Mouse (Mus musculus) liver, embryonic 15.5 days (tissue): ENCODE data around the gene Glb1l3. TPM values are rescaled to one million over a fixed set of nuclear protein-coding genes. Genes with fewer than 3 reads are reported as not detected.
"Not testable (repeated sequence)": the region's sequence is repeated elsewhere in the genome, so short reads cannot be mapped to it uniquely, and the experiment has no call there.

Source experiments
- ATAC-seq: fragments of 200-750 bp; cut with Nextera tagmentation; 2 replicates; pipeline ENCODE4 v1.8.0; 2017; ENCODE audit warnings: moderate number of reproducible peaks, mild to moderate bottlenecking, moderate library complexity; ENCODE audit not compliant: insufficient read depth
- H3K27ac ChIP-seq: fragments of 300-500 bp; sonication (generic); replicated peaks from 2 replicates; pipeline ENCODE4 v1.5.1; 2015; ENCODE audit warnings: mild to moderate bottlenecking, inconsistent platforms
- H3K27me3 ChIP-seq: fragments of 300-500 bp; sonication (generic); 2 replicates; pipeline ENCODE4 v1.6.1; 2015; ENCODE audit warnings: mild to moderate bottlenecking, inconsistent platforms
- H3K36me3 ChIP-seq: fragments of 300-500 bp; sonication (generic); replicated peaks from 2 replicates; pipeline ENCODE4 v1.6.1; 2015; ENCODE audit warnings: moderate library complexity, mild to moderate bottlenecking, inconsistent platforms
- H3K4me1 ChIP-seq: fragments of 300-500 bp; sonication (generic); replicated peaks from 2 replicates; pipeline ENCODE4 v1.6.1; 2015; ENCODE audit warnings: inconsistent platforms
- H3K4me2 ChIP-seq: fragments of 300-500 bp; sonication (generic); 2 replicates; pipeline ENCODE4 v1.6.1; 2015; ENCODE audit warnings: moderate library complexity, mild to moderate bottlenecking, inconsistent platforms
- H3K4me3 ChIP-seq: fragments of 300-500 bp; sonication (generic); replicated peaks from 2 replicates; pipeline ENCODE4 v1.5.1; 2015; ENCODE audit warnings: mild to moderate bottlenecking, inconsistent platforms
- H3K9ac ChIP-seq: fragments of 300-500 bp; sonication (generic); 2 replicates; pipeline ENCODE4 v1.6.1; 2015; ENCODE audit warnings: moderate library complexity, mild to moderate bottlenecking, inconsistent platforms
- H3K9me3 ChIP-seq: fragments of 300-500 bp; sonication (generic); replicated peaks from 2 replicates; pipeline ENCODE4 v1.6.1; 2016; ENCODE audit warnings: inconsistent platforms
- WGBS: fragments of 180-500 bp; shearing (Covaris S2); methylation state at CpG from one replicate; pipeline ENCODE4 v1.1.7; 2015; ENCODE audit warnings: mixed read lengths; ENCODE audit not compliant: insufficient replicate concordance; 5-methylcytosine and 5-hydroxymethylcytosine counted together
- polyA plus RNA-seq: library from polyadenylated mRNA; unstranded; fragments of >200 nt; fragmentation: Nextera tagmentation; extraction: Ambion mirVana; gene quantifications from 2 replicates; pipeline ENCODE4 v1.2.1, GENCODE M21; 2015

Glb1l3 gene
- polyA plus RNA-seq = not detected in 2 replicates

DNA sequence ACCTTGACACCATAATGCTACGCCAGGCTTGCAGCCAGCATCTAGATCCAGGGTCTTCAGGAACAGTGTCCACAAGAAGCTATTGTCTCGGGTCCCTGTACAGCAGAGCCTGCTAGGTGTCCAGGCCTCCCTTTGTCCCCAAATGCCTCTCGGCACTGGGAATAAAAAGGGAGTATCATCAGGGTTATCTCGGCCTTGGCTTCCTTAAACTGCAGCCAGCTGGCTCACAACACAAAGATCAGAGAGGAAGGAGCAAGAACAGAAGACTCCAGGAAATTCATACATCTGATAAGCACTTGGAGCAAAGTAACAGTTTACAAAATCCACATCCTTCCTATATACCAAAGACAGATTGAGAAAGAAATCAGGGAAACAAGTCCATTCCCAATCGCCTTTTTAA is at the start of gene Glb1l3:
TSS of gene Glb1l3 (minus strand) at position 140 of the 400 bp plus-strand sequence.
- Histone ChIP-seq H3K4me1 (no peaks in the 10 kb centered on the region), H3K27ac (no peak within 1 kb of the TSS), H3K4me2 (no peak within 1 kb of the TSS), H3K27me3 (no peaks in the 10 kb centered on the region), H3K9me3 (no peaks in the 10 kb centered on the region), H3K4me3 (no peak within 1 kb of the TSS), H3K36me3 (no peaks in the 10 kb centered on the region), H3K9ac (no peak within 1 kb of the TSS)
- WGBS = 40% methylated on average over 5 of the region's 5 CpGs
- no peak for ATAC-seq

DNA sequence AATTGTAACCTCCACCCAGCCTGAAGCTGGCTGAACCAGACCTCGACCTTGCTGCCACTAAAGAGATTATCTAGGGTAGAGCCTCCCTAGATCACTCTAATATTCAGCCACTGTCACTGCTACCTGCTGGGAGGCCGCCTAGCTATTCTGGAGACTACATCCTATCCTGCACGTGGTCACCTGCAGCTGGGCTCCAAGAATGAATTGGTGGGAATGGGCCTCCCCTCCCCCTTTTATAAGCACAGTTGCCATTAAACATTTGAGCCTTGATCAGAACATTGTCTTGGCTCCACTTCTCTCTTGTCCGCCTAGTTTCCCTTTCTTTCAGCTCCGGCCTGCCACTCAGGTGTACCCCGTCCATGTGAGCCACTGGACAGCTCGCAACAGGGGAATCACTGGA is 9.2 kb upstream of the Glb1l3 start:
- H3K4me3 ChIP-seq, H3K4me2 ChIP-seq, ATAC-seq, H3K4me1 ChIP-seq, H3K9ac ChIP-seq, H3K36me3 ChIP-seq, H3K27me3 ChIP-seq, H3K27ac ChIP-seq, H3K9me3 ChIP-seq: not testable (repeated sequence)
- 63% methylated on average over 7 of the region's 7 CpGs for WGBS

DNA sequence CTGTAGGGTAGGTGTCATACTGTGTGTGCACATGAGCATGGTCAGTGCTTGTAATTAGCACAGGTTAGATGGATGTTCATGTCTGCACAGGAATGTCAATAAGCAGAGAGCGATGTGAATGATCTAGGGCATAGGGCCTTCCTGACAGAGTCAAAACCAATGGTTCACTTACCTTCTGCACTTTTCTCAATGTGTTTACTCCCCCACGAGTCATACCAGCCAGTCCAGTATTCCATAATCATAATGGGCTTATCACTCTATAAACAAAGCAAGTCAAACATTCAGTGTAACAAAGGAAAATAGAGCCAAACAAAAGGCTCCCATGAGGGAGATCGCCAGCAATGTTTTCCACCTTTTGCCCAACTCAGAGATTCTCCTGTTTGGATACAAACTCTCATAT is 29.6 kb downstream of the Glb1l3 start:
- Histone ChIP-seq H3K36me3 (no peaks in the 10 kb centered on the region), H3K27ac (no peak overlapping the region), H3K4me3 (no peak overlapping the region), H3K9ac (no peak overlapping the region), H3K4me2 (no peak overlapping the region), H3K27me3 (no peaks in the 10 kb centered on the region), H3K4me1 (no peaks in the 10 kb centered on the region), H3K9me3 (no peaks in the 10 kb centered on the region)
- ATAC-seq = no peak
- 51% methylated on average over 3 of the region's 3 CpGs for WGBS

DNA sequence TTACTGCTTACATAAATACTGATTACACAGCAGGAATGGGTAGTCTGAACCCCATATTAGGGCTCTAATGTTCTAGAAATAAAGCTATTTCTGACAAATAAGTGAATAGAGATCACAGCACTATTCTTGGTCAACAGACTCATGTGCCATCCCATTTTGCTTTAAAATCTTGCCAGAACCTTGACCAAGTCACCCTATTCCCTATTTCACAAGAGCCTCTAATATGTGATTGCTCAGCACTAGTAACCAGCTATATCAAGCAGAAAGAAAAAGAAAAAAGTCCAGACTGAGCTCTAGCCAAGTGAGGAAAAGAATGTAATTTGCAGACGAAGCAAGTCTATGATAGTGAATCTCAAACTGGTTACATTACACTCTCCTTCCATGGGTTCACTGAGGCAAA is 40.7 kb downstream of the Glb1l3 start:
- Histone ChIP-seq H3K9me3 (no peaks in the 10 kb centered on the region), H3K36me3 (no peaks in the 10 kb centered on the region), H3K27ac (no peak overlapping the region), H3K4me1 (no peaks in the 10 kb centered on the region), H3K4me2 (no peak overlapping the region), H3K9ac (no peak overlapping the region), H3K27me3 (no peaks in the 10 kb centered on the region), H3K4me3 (no peak overlapping the region)
- no peak for ATAC-seq
- 48% methylated on average over 1 of the region's 1 CpGs for WGBS

DNA sequence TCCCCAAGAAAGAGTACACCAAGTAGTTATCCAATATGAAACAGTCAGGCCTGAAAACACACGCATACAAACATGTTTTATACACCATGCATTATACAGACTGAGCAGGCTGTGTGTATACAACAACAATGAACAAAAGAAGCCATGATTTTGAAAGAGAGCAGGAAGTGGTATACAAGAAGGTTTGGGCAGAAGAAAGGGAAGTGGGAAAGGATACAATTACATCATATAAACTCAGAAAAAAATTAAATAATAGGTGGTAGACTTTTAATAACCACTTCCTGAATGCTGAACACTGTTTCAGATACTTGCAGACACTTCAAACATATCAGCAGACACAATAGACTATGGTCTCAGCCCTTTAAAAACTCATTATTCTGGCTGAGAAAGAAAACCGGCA is 52.0 kb downstream of the Glb1l3 start:
- no peak overlapping the region for H3K4me2 ChIP-seq
- H3K27ac ChIP-seq = no peak overlapping the region
- H3K9me3 ChIP-seq = no peaks in the 10 kb centered on the region
- H3K9ac ChIP-seq = no peak overlapping the region
- no peaks in the 10 kb centered on the region for H3K36me3 ChIP-seq
- no peaks in the 10 kb centered on the region for H3K27me3 ChIP-seq
- H3K4me3 ChIP-seq = no peak overlapping the region
- peaks cover 7% of the 10 kb centered on the region; the same call in 1 of the 2 replicates for H3K4me1 ChIP-seq
- 52% methylated on average over 2 of the region's 2 CpGs for WGBS
- no peak for ATAC-seq

DNA sequence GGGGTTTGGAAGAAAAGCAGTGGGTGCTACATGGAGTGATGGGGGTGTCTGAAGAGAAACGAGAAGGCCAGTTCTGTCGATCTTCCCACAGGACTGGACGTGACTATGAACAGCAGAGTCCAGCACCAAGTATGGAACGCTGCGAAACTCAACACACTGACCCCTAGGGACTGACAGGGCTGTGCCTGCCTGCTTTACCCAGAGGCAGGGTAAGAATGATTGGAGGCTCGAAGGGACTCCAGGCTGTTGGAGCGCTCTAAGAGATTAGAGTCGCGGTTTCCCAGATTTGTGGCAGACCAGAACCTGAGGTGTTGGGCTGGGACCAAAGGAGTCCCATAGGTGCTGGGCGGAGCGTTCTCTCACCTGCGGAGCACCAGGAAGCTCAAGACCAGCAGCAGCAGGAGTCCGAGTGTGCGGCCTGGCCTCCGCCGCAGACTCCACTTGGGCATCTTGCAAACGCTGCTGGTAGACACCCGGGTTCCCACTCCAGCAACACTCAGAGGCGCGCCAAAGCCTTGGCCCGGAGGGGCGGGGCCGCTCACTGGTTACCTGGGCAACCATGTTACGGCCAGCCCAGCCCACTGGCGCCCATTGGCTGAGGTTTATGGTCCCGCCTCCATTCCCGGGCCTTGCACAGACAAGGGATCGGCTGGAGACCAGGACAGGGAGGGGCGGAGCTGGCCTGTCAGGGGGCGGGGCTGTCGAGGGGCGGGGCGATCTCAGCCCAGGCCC is 54.6 kb downstream of the Glb1l3 start, which contains the start of gene Glb1l2:
TSS of gene Glb1l2 (minus strand) at position 534 of the 732 bp plus-strand sequence.
- Histone ChIP-seq H3K4me3 (peak within 1 kb of the TSS; percentile 32), H3K9ac (no peak within 1 kb of the TSS), H3K9me3 (no peaks in the 10 kb centered on the region), H3K4me2 (peak within 1 kb of the TSS; percentile 56), H3K27me3 (no peaks in the 10 kb centered on the region), H3K4me1 (peaks cover 7% of the 10 kb centered on the region; the same call in 1 of the 2 replicates), H3K36me3 (no peaks in the 10 kb centered on the region), H3K27ac (no peak within 1 kb of the TSS)
- WGBS = 3% methylated on average over 33 of the region's 33 CpGs
- peak; percentile 96 for ATAC-seq

DNA sequence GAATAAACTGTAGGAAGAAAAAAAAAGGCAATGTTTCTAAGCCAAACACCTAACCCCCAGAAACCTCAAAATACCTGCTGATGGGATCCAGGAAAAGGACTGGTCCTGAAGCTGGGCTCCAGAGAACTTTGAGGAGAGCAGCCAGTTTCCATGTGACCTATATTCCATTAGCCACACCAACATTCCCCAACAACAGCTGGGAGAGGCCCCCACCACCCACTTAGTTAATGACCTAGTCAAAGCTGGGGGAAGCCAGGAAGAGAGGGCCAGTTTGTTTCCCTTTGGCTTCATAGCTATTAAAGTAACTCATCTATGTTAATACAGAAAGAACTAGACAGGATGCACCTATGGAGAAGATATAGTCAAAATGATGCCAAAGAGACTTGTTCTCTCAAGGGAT is 56.4 kb downstream of the Glb1l3 start:
- Histone ChIP-seq H3K4me2 (no peak overlapping the region), H3K9ac (no peak overlapping the region), H3K4me1 (peaks cover 7% of the 10 kb centered on the region; the same call in 1 of the 2 replicates), H3K27me3 (no peaks in the 10 kb centered on the region), H3K36me3 (no peaks in the 10 kb centered on the region), H3K27ac (no peak overlapping the region), H3K4me3 (no peak overlapping the region), H3K9me3 (no peaks in the 10 kb centered on the region)
- ATAC-seq = no peak

DNA sequence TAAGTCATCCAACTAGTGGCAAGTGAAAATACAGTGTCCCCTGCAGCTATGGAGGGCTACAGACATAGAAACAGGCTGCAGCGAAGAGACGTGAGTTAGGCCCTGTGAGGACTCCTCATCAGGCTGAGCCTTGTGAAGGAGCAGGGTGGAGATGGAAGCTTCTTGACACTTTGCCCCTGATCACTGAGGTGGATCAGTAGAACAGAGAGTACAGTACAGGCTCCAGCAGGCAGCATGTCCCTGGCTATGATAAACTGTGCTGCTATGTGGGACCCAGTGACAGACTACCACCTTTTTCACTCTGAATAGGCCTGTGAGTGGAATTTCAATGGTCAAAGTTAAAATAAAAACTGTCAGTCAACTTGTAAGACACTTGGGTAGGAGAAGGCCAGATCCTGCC is 60.3 kb downstream of the Glb1l3 start:
- H3K9me3 ChIP-seq = no peaks in the 10 kb centered on the region
- no peak for ATAC-seq
- no peaks in the 10 kb centered on the region for H3K27me3 ChIP-seq

DNA sequence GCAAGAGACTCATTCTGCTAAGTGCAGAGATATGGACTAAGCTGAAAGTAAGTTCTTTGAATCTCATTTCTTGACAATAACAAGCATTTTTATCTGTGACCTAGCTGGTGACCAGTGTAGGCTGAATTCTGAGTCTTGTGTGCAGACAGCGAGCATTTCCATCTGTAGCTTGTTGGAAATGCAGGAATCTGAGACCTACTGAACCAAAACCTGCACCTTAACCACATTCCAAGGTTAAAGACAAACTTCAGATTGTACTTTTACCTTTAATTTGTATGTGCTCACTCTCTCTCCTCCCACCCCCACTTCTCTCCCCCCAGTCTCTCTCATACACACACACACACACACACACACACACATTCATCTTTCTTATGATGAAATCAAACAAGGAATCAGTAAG is 62.0 kb downstream of the Glb1l3 start:
- no peaks in the 10 kb centered on the region for H3K4me1 ChIP-seq

More for the DNA sequence above, 60.3 kb downstream of the Glb1l3 start:
- Histone ChIP-seq H3K27ac (no peak overlapping the region), H3K4me3 (no peak overlapping the region), H3K36me3 (no peaks in the 10 kb centered on the region), H3K4me2 (no peak overlapping the region), H3K4me1 (no peaks in the 10 kb centered on the region), H3K9ac (no peak overlapping the region)
- 68% methylated on average over 2 of the region's 2 CpGs for WGBS

DNA sequence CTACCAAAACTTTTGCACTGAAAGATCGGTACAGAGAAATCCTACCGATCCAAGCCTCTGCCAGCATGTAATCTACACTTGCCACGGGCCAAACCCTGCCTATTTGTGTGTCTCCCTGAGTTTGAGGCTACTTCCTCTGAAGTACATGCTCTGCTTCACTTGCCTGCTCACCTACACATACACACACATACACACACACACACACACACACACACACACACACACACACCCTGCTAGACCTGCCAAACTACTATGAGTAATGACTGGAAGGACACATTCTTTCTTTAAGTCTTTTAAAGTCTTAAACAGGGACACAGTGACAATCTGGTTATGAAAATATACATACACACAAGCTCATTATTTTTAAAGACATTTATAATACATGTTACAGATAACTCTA is 62.5 kb downstream of the Glb1l3 start:
- Histone ChIP-seq H3K27ac (no peak overlapping the region), H3K4me2 (no peak overlapping the region), H3K9me3 (no peaks in the 10 kb centered on the region), H3K4me1 (no peaks in the 10 kb centered on the region), H3K27me3 (no peaks in the 10 kb centered on the region), H3K9ac (no peak overlapping the region), H3K4me3 (no peak overlapping the region), H3K36me3 (no peaks in the 10 kb centered on the region)
- 63% methylated on average over 3 of the region's 3 CpGs for WGBS
- ATAC-seq = no peak

More for the DNA sequence above, 62.0 kb downstream of the Glb1l3 start:
- Histone ChIP-seq H3K9ac (no peak overlapping the region), H3K9me3 (no peaks in the 10 kb centered on the region), H3K4me2 (no peak overlapping the region), H3K36me3 (no peaks in the 10 kb centered on the region), H3K27ac (no peak overlapping the region), H3K27me3 (no peaks in the 10 kb centered on the region), H3K4me3 (no peak overlapping the region)
- ATAC-seq = no peak
- 39% methylated on average over 1 of the region's 1 CpGs for WGBS

DNA sequence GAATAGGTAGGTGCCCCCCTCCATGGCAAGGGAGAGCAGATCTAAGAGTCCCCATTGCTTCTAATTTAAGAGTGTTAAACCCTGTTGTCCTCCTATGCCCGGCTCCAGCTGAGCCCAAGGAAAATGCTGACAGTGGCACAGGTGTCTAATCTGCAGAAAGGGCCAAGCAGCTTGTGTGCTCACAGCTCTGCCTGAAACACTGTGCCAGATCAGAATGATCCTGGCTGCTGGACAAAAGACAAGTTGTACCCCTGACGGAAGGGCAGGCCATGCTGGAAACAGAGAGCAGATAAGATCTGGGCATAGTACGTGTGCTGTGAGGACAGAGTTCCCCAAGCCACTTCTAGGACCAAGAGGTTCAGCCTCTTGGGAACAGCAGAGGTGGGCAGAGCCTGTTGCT is 67.9 kb downstream of the Glb1l3 start:
- no peaks in the 10 kb centered on the region for H3K4me1 ChIP-seq
- H3K9ac ChIP-seq = no peak overlapping the region
- H3K27ac ChIP-seq = no peak overlapping the region
- no peaks in the 10 kb centered on the region for H3K9me3 ChIP-seq
- no peak for ATAC-seq
- H3K4me2 ChIP-seq = no peak overlapping the region
- no peaks in the 10 kb centered on the region for H3K27me3 ChIP-seq
- no peaks in the 10 kb centered on the region for H3K36me3 ChIP-seq
- H3K4me3 ChIP-seq = no peak overlapping the region
- WGBS = 44% methylated on average over 3 of the region's 3 CpGs
